26 mouse cellular contexts compared by ENCODE assay signal in genomic region chr10:90811446-90811845, GRCm38 (mm10).
"Had no signal": no experiment of that assay in that cellular context is flagged by ENCODE, and none has a peak within 500 bp of the region (broad histone marks: within the 10 kb centered on the region; RNA-seq: fewer than 3 reads in every experiment).

No protein-coding gene starts in this region.

- DNase-seq: cerebellum, adult 9-10 months; cerebellum, adult 9-11 months; cerebellum, postnatal 10 days; cerebellum, postnatal 14 days; cerebellum, postnatal 25 days; cerebellum, postnatal 36 days; embryo, embryonic 11 days; forebrain, postnatal 0 days; gastrocnemius, adult 2 months; gastrocnemius, postnatal 10 days; gastrocnemius, postnatal 14 days; gastrocnemius, postnatal 25 days; gastrocnemius, postnatal 36 days; heart, adult 11 months; heart, adult 18-20 months; heart, adult 2 months had no signal

- H3K4me3 ChIP-seq: embryonic facial prominence, embryonic 10.5 days; embryonic facial prominence, embryonic 12.5 days; embryonic facial prominence, embryonic 13.5 days; embryonic facial prominence, embryonic 15.5 days; erythroblast, embryonic 14.5 days; forebrain, embryonic 10.5 days; forebrain, embryonic 12.5 days; forebrain, embryonic 13.5 days; forebrain, embryonic 15.5 days; gastrocnemius, adult 2 months; heart, adult 2 months had no signal

- H3K9me3 ChIP-seq: embryonic facial prominence, embryonic 10.5 days; embryonic facial prominence, embryonic 12.5 days; embryonic facial prominence, embryonic 13.5 days; embryonic facial prominence, embryonic 15.5 days; forebrain, embryonic 10.5 days; forebrain, embryonic 12.5 days; forebrain, embryonic 13.5 days; forebrain, embryonic 15.5 days had no signal

- H3K36me3 ChIP-seq: embryonic facial prominence, embryonic 10.5 days; embryonic facial prominence, embryonic 12.5 days; embryonic facial prominence, embryonic 13.5 days; embryonic facial prominence, embryonic 15.5 days; forebrain, embryonic 10.5 days; forebrain, embryonic 12.5 days; forebrain, embryonic 15.5 days had no signal

- H3K9ac ChIP-seq: embryonic facial prominence, embryonic 12.5 days; embryonic facial prominence, embryonic 13.5 days; embryonic facial prominence, embryonic 15.5 days; forebrain, embryonic 12.5 days; forebrain, embryonic 13.5 days; forebrain, embryonic 15.5 days; forebrain, postnatal 0 days had no signal

- ATAC-seq: forebrain, embryonic 13.5 days; forebrain, embryonic 14.5 days; forebrain, embryonic 15.5 days; forebrain, postnatal 0 days had no signal

- H3K4me2 ChIP-seq: embryonic facial prominence, embryonic 12.5 days; embryonic facial prominence, embryonic 13.5 days; embryonic facial prominence, embryonic 15.5 days; forebrain, embryonic 12.5 days; forebrain, embryonic 13.5 days; forebrain, embryonic 15.5 days had no signal

- H3K4me1 ChIP-seq: embryonic facial prominence, embryonic 10.5 days; embryonic facial prominence, embryonic 12.5 days; embryonic facial prominence, embryonic 13.5 days; embryonic facial prominence, embryonic 15.5 days had no signal

- H3K27ac ChIP-seq: embryonic facial prominence, embryonic 10.5 days; embryonic facial prominence, embryonic 12.5 days; embryonic facial prominence, embryonic 13.5 days; embryonic facial prominence, embryonic 15.5 days; forebrain, embryonic 10.5 days; forebrain, embryonic 12.5 days; forebrain, embryonic 13.5 days; forebrain, embryonic 15.5 days; gastrocnemius, adult 2 months; heart, adult 2 months had no signal

- H3K27me3 ChIP-seq: embryonic facial prominence, embryonic 12.5 days; embryonic facial prominence, embryonic 13.5 days; embryonic facial prominence, embryonic 15.5 days; forebrain, embryonic 12.5 days; forebrain, embryonic 13.5 days; forebrain, embryonic 15.5 days had no signal
